Mouse (Mus musculus) cortical plate, adult 2 months (tissue): ENCODE results near the gene Tpsg1.

Experiments used
- CTCF ChIP-seq: fragments of 200-500 bp; IDR thresholded peaks from 2 replicates; pipeline ENCODE4 v1.5.1; 2011; ENCODE audit warnings: mild to moderate bottlenecking, control low read depth, low read length; ENCODE audit not compliant: insufficient read depth; ENCODE audit errors: extremely low read depth
- POLR2A ChIP-seq: fragments of 200-500 bp; IDR thresholded peaks from 2 replicates; pipeline ENCODE4 v1.6.1; 2011; ENCODE audit warnings: mild to moderate bottlenecking, low read length, control low read depth; ENCODE audit not compliant: insufficient read depth; ENCODE audit errors: extremely low read depth

GRCm38 (mm10) chr17:25361291-25361690, 7.8 kb upstream of the Tpsg1 start:
- TF ChIP-seq CTCF (no peak), POLR2A (no peak)
